Mouse (Mus musculus): ENCODE measurements around the gene Fzd7.
"Not testable (repeated sequence)": the region's sequence is repeated elsewhere in the genome, so short reads cannot be mapped to it uniquely, and the experiment has no call there.

Fzd7 gene

DNA sequence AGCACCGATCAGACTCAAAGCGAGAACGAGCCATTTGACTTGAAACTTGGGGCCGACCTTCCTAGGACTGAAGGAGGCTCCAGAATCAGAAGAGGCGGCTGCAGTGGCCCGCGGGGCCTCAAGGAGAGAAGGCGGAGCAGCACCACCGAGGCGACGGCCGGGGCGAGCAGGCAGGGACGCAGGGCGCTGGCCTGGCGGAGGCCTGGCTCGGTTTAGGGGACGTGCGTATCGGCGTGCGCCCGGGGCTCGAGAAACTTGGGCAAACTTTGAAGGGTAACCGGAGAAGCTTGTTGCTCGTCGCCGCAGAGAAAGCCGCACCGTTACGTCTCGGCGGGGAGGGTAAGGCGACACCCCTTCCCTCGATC, at the start of gene Fzd7:
TSS of gene Fzd7 (plus strand) at position 94 of the 365 bp plus-strand sequence.
- ATAC-seq (ENCODE audit: low TSS enrichment) = 0 out of 2 replicates have a peak, but pooled peaks have one; percentile 1

DNA sequence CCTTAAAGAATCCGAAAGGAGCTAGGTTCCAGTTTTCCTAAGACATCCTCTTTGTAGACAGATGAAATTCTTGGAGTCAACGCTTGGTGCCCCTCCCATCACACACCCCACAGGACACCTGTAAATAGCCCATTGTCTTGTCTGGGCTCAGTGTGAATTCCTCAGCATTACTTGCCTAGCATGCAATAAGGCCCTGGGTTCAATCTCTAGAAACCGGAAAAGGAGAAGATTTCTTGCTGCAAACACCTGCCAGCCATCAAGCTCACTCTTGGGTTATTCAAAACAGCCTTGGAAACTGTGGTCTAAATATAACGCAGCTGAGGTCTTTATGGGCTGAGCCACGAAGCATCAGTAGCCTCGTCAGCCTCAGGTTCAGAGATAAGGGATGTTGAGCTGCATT, 48.9 kb upstream of the Fzd7 start:
- no peak for ATAC-seq (ENCODE audit: low TSS enrichment)

- no peak for ATAC-seq (ENCODE audit: low TSS enrichment)
These were observed 48.2 kb upstream of the Fzd7 start for GRCm38 (mm10) chr1:59434071-59434470.

DNA sequence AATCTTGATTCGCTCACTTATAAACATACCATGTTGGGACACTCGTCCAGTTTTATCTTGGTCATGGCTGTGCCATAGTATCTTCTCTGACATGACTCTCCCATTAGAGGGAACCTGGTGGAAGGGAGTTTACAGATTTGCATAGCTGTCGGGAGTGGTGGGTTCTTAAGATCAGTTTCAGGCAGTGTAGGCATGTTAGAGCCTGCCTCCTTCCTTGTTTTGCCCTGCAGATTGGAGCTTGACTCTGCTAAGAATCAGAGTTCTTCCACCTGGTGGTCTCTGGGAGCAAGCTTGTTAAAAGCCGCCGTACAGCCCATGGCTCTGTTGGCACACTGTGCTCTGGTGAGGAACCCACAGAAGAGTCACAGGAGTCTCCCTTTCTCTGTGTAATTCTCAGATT, 47.0 kb upstream of the Fzd7 start:
- ATAC-seq (ENCODE audit: low TSS enrichment) = no peak

DNA sequence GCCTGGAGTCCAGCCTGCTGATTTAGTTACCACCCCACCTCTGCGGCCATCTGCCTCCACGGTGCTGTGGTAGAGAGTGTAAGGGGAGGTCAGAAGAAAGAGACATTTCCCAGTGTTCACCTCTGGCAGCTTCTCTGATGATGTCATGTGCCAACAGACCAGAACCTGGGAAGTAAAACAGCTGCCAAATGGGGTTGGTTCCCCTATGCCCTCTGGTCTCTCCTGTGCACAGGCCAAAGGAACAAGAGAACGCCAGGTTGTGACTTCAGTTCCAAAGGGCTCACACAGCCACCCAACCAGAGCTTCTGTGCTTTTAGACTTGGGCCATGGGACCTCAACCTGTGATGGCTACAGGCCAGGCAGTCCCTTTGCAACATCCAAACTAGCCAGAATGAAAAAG, 45.9 kb upstream of the Fzd7 start:
- no peak for ATAC-seq (ENCODE audit: low TSS enrichment)

DNA sequence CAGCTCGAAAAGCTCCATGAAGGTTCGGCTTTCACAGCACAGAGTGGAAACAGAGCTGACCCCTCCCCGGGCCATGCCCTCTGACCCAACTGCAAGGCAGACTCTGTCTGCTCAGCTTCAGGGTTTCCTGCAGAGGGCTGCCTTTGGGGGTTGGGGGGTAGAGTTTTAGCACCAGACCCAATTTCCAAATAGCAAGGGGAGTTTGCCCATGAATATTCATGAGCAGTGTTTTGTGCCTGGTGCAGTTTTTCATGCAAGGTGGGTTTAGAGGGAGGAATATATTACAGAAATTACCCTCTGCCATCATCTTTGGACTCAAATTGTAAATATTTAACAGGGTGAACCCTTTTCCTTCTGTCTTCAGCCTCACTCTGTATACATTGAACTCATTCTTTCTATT, 44.3 kb upstream of the Fzd7 start:
- no peak for ATAC-seq (ENCODE audit: low TSS enrichment)

DNA sequence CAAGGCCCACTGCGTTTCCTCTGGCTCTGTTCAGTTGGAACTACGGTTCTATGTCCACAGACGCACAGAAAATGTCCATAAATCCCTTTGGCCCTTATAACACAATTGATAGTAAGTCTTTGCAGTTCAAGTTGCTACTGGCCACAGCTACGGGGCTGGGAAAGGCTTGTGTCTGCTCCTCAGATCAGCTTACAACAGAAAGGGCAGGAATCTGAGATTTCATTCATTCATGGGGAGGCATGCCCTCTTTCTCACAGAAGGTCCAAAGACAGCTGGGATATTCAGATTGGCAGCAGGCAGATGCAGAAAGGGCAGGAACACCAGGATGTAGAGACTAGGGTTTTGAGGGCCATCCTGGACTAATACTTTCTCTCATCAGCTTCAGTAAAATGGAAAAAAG, 43.9 kb upstream of the Fzd7 start:
- no peak for ATAC-seq (ENCODE audit: low TSS enrichment)

DNA sequence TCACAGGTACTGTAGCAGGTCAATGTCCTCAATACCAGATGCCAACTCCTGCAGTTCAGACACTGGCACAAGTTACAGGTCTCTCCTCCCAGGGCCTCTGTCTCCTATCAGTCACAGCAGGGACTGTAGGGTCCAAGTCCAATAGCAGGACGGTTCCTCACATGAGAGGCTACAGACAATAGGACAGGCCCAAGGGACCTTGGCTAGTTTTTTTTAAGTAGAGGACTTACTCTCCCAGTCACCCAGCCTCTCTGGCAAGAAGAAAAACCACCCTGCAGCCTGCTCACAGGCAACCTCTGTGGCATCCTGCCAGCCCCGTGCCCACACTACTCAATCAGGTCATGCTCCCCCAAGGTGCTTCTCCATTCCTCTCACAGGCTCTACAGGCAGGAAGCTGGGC, 43.0 kb upstream of the Fzd7 start:
- ATAC-seq (ENCODE audit: low TSS enrichment) = no peak

- no peak for ATAC-seq (ENCODE audit: low TSS enrichment)
These were observed 42.3 kb upstream of the Fzd7 start for GRCm38 (mm10) chr1:59439941-59440340.

DNA sequence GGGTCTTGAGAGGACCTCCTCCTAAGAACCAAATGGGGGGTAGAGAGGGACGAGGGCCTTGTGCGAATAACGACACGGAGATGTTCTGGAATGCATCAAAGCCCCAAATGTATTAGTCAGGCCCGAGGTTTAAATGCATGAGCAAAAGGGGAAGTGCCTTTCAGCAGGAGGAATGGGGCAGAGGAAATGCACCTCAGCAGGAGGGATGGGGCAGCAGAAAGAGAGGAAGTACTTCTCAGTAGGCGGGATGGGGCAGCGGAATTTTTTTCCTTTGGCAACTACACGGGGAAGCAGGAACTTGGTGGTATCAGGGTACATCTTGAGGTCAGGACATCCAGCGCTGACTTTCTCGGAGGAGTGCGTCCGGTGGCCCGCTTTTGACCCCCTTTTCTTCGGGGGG, 39.5 kb upstream of the Fzd7 start:
- ATAC-seq (ENCODE audit: low TSS enrichment) = not testable (repeated sequence)

DNA sequence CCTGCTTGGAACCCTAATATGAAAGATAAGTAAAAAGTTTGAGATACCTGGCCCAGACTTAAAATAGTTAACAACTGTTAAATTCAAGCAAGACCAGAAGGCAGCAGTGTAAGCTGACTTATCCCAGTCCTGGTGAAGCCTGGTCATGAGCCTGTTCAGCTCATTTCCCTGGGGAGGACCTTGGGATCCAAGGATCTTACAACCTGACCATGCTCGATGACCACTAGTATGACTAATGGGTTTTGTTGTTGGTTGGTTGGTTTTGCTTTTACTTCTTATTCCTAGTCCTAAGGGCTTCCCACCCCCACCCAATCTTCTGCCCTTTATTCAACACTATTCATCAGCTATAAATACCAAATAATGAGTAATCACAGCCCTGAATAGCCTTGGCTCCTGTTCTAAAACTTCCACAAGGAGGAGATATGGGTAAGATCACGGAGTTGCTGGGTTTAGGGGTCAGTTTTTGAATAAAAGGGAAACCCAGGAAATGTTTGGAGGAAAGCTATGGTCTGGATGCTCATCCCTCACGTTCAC, 38.0 kb upstream of the Fzd7 start:
- ATAC-seq (ENCODE audit: low TSS enrichment) = no peak

DNA sequence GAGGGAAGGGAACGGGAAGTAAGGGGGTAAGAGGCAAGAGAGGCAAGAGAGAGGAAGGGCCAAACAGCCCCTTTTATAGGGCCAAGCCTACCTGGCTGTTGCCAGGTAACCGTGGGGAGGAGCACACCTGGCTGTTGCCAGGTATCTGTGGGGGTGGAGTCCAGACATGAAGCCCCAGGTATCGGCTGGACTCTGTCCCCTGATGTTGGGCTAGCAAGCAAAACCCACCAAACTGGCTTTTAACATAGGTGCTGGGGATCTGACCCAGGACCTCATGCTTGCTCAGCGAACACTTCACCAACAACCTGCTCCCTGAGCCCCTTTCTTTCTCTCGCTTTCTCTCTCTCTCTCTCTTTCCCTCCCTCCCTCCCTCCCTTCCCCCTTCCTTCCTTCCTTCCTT, 37.0 kb upstream of the Fzd7 start:
- ATAC-seq (ENCODE audit: low TSS enrichment) = no peak

GRCm38 (mm10) chr1:59448497-59449270, 33.5 kb upstream of the Fzd7 start:
- no peak for ATAC-seq (ENCODE audit: low TSS enrichment)

- no peak for ATAC-seq (ENCODE audit: low TSS enrichment)
These were observed 32.8 kb upstream of the Fzd7 start for GRCm38 (mm10) chr1:59449423-59449822.

GRCm38 (mm10) chr1:59450896-59451295, 31.3 kb upstream of the Fzd7 start:
- no peak for ATAC-seq (ENCODE audit: low TSS enrichment)

DNA sequence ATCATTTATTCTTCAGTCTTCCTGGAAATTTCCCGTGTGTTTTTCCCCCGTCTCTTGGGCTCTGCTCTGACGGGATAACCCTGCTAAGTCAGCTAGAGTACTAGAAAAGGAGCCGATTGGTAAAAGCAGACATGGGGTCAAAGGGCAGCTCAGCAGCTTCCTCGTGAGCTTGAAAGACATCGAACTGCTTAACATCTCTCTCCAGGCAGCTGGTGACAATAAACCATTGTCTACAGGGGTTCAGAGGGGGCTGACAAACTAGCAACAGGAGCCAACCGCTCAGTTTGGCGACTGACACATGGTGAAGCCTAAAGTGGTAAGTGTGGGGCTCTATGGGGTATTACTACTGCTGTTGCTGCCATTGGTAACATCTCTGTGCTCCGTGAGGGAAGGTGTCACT, 30.6 kb upstream of the Fzd7 start:
- ATAC-seq (ENCODE audit: low TSS enrichment) = no peak

GRCm38 (mm10) chr1:59456825-59457224, 25.4 kb upstream of the Fzd7 start:
- no peak for ATAC-seq (ENCODE audit: low TSS enrichment)

DNA sequence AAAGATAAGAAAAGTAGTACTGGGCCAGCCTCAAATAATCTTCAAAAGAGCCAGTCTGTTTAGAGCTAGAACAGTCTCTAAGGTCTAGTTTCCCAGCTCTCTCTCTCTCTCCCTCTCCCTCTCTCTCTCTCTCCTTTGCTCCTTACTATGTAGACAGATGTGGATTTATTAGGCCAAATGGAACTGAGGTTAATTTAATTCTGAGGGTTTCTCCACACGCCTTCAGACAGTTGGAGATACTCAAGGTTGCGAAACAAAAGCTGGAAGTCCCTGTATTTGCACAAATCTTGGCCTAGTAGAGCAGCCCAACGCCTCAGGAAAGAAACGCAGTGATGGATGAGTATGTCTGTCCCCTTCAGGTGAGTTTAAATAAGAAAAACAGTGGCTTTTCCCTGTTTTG, 24.4 kb upstream of the Fzd7 start:
- ATAC-seq (ENCODE audit: low TSS enrichment) = no peak

- ATAC-seq (ENCODE audit: low TSS enrichment) = no peak
These were observed 23.3 kb upstream of the Fzd7 start for GRCm38 (mm10) chr1:59458886-59459285.

DNA sequence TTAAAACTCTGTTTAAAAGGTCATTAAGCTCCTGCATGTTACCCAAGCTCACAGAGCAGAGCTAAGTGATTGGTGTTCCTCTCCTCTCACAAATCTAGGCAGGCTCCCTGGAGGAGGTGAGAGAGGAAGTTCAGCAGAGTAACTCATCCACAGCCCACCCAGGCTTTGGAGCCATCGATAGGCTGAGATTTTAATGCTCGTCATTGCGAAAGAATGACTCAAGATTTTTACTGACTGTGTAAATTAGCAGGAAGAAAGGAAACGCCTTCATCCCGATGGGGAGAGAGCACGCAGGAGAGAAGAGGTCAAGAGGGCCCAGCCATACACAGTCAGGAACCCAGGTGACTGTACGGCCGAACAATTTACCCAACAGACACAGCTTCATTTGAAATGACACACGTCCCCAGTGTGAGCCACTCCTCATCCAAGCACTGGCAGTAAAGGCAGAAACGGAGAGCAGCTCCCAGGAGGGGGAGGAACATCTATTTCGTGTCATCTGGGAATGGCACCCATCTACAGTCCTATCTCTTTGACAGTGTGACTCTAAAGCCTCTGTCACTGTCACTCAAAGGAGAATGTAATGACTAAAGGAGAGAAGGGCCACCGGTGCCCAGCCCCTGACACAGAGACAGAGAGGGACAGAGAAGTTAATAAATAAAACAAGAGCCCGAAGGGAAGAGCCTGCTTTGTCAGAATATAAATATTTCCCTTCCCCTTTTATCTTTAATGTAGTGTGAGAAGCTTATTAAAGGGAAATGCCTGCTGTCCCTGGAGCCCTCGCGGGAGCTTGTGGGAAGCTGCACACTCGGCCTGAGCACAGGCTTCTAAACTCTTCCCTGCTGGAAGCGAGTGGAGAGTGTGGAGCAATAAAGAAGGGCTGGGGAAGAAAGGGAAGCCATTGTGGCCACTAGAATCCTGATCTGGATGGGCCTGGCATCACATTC, 17.3 kb upstream of the Fzd7 start:
- ATAC-seq (ENCODE audit: low TSS enrichment) = 0 out of 2 replicates have a peak, but pooled peaks have one; percentile 19

DNA sequence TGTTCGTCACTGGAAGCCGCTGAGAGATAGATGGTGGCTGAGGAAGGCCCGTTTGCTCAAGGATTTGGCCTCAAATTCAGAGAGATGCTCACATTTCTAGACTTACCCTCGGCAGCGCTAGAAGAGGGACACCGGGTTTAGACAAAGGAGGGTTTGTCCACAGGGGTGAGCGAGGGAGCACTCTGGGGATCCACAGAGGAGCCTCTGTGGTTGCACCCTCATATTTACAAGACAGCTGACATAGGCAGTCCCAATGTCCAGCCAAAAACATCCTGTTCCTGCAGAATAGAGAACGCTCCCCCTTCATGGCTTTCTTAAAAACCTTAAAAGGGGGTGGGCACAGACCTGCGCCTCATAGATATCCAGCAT, 16.6 kb upstream of the Fzd7 start:
- peak; percentile 48; the same call in 1 of the 2 replicates for ATAC-seq (ENCODE audit: low TSS enrichment)

DNA sequence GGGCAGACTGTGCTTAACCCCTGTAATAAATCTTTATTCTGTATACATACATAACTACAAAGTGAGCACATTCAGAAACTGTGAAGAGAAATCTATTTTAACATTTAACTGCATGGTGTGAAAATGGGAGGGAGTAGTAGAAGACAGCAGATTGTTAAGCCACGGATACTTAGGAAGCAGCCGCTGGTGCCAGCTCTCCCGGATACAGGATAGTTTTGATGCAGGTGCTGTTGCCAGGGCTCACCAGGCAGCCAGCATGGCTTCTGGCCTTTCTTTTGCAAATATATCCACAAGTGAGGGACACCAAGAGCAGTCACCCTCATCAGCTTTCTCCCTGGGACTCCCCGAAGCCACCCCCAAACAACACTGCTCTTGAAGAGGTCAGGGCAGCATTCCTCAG, 13.1 kb upstream of the Fzd7 start:
- ATAC-seq (ENCODE audit: low TSS enrichment) = peak; percentile 89

DNA sequence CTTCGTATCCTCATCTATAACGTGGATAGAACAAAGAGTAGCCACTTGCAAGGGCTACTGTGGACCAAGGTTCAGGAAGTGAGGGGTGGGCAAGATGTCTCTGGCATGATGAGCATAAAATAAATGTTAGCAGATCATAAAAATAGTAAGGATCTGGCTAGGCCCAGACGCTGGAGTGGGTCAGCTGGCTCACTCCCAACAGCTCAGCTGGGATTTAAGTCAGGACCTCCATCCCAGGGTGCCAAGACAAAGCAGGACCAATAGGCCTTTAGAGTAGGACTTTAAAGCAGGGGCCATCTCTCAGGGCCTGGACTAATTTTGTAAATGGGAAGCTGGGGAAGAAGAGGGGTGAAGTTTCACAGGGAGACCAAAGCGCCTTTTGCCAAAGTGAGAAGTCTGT, 11.5 kb upstream of the Fzd7 start:
- no peak for ATAC-seq (ENCODE audit: low TSS enrichment)
